Mouse (Mus musculus) liver, embryonic 13.5 days (tissue): Measurements from ENCODE around the gene B4galnt4. TPM values are rescaled to one million over a fixed set of nuclear protein-coding genes. Genes with fewer than 3 reads are reported as not detected.

Experiments
- ATAC-seq: fragments of 200-750 bp; cut with Nextera tagmentation; 2 replicates; pipeline ENCODE4 v1.8.0; 2017; ENCODE audit warnings: low read depth, mild to moderate bottlenecking, moderate number of reproducible peaks, moderate library complexity
- DNase-seq: peaks from one replicate; pipeline ENCODE4 v3.0.0; 2022
- H3K27ac ChIP-seq: fragments of 300-500 bp; sonication (generic); 2 replicates; pipeline ENCODE4 v1.5.1; 2015; ENCODE audit warnings: moderate library complexity, mild to moderate bottlenecking, inconsistent platforms
- H3K27me3 ChIP-seq: fragments of 300-500 bp; sonication (generic); 2 replicates; pipeline ENCODE4 v1.6.1; 2015; ENCODE audit warnings: mild to moderate bottlenecking, inconsistent platforms
- H3K36me3 ChIP-seq: fragments of 300-500 bp; sonication (generic); 2 replicates; pipeline ENCODE4 v1.6.1; 2015; ENCODE audit warnings: mild to moderate bottlenecking, inconsistent platforms
- H3K4me1 ChIP-seq: fragments of 300-500 bp; sonication (generic); replicated peaks from 2 replicates; pipeline ENCODE4 v1.6.1; 2015; ENCODE audit warnings: inconsistent platforms
- H3K4me2 ChIP-seq: fragments of 300-500 bp; sonication (generic); 2 replicates; pipeline ENCODE4 v1.6.1; 2015; ENCODE audit warnings: inconsistent platforms, mild to moderate bottlenecking, moderate library complexity
- H3K4me3 ChIP-seq: fragments of 300-500 bp; sonication (generic); replicated peaks from 2 replicates; pipeline ENCODE4 v1.5.1; 2015; ENCODE audit warnings: mild to moderate bottlenecking, inconsistent platforms
- H3K9ac ChIP-seq: fragments of 300-500 bp; sonication (generic); 2 replicates; pipeline ENCODE4 v1.6.1; 2015; ENCODE audit warnings: mild to moderate bottlenecking, inconsistent platforms
- H3K9me3 ChIP-seq: fragments of 300-500 bp; sonication (generic); replicated peaks from 2 replicates; pipeline ENCODE4 v1.6.1; 2016; ENCODE audit warnings: inconsistent platforms
- WGBS: fragments of 180-500 bp; shearing (Covaris S2); methylation state at CpG from one replicate; pipeline ENCODE4 v1.1.7; 2015; ENCODE audit not compliant: insufficient replicate concordance; 5-methylcytosine and 5-hydroxymethylcytosine counted together
- polyA plus RNA-seq: library from polyadenylated mRNA; unstranded; fragments of >200 nt; fragmentation: Nextera tagmentation; extraction: Ambion mirVana; gene quantifications from 2 replicates; pipeline ENCODE4 v1.2.1, GENCODE M21; 2015

Gene B4galnt4
- polyA plus RNA-seq, 1 experiment from 2014 or later, result 0.81 TPM

DNA sequence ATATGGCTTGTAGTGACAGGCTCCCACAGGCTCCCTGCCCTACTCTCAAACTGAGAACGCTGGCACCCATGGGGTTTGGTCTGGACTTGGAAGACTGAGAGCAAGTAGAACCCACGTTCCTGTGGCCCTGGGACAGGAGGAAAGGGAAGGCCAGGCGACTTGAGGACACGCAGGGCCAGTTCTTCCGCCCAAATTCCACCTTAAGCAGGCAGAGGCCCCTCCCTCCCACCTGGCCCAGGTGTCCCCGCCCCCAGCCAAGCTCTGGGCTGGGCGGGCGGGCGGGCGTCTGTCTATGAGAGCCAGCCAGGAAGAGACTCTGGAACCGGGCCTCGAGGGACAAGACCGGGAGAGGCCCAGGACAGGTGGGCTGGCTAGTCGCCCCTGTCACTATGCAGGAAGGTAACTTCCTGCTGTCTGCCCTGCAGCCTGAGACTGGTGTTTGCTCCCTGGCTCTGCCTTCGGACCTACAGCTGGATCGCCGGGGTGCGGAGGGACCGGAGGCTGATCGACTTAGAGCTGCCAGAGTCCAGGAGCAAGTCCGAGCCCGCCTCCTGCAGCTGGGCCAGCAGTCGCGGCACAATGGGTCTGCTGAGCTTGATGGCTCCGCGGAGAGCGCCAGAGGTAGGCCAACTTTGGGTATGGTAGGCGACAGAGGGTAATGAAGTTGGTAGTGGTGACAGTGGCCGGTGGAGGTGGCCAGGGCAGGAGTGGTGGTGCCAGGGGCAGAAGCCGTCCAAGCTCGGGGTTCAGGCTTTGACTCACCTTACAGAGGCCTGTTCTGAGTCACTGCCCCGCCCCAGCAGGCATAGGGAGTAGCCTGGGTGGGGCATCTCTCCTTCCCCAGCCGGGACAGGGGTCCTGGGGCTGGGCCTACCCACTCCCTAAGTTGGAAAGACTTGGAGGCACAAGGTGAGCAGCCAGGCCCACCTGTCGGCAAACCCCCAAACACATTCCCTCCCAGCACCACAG, 18.9 kb downstream of the B4galnt4 start:
- Histone ChIP-seq H3K36me3 (no peaks in the 10 kb centered on the region), H3K4me2 (peak overlapping the region; percentile 14; the same call in 1 of the 2 replicates), H3K9me3 (no peaks in the 10 kb centered on the region), H3K27me3 (peaks cover 59% of the 10 kb centered on the region), H3K27ac (no peak overlapping the region), H3K4me1 (0 out of 2 replicates have a peak, but pooled peaks cover 5% of the 10 kb centered on the region), H3K4me3 (no peak overlapping the region), H3K9ac (no peak overlapping the region)
- ATAC-seq (no peak), DNase-seq (no peak)
- 39% methylated on average over 34 of the region's 34 CpGs for WGBS

- Histone ChIP-seq H3K27ac (no peak overlapping the region), H3K4me3 (0 out of 2 replicates have a peak overlapping the region, but pooled peaks have one; percentile 1), H3K4me1 (peaks cover 24% of the 10 kb centered on the region), H3K27me3 (peaks cover 53% of the 10 kb centered on the region), H3K9ac (peak overlapping the region; percentile 1; the same call in 1 of the 2 replicates), H3K4me2 (peak overlapping the region; percentile 40), H3K9me3 (no peaks in the 10 kb centered on the region), H3K36me3 (no peaks in the 10 kb centered on the region)
- ATAC-seq (no peak), DNase-seq (no peak)
- WGBS, result 17% methylated on average over 8 of the region's 8 CpGs
Measured at GRCm38 (mm10) chr7:141087894-141088293, 27.0 kb downstream of the B4galnt4 start.

GRCm38 (mm10) chr7:141088473-141088872, 27.6 kb downstream of the B4galnt4 start:
- H3K4me1 ChIP-seq, result peaks cover 30% of the 10 kb centered on the region
- ATAC-seq, result no peak
- H3K27me3 ChIP-seq, result peaks cover 50% of the 10 kb centered on the region
- DNase-seq, result no peak
- no peaks in the 10 kb centered on the region for H3K9me3 ChIP-seq
- H3K27ac ChIP-seq, result no peak overlapping the region
- H3K4me3 ChIP-seq, result 0 out of 2 replicates have a peak overlapping the region, but pooled peaks have one; percentile 1
- 6% methylated on average over 18 of the region's 18 CpGs for WGBS
- no peaks in the 10 kb centered on the region for H3K36me3 ChIP-seq
- peak overlapping the region; percentile 1; the same call in 1 of the 2 replicates for H3K9ac ChIP-seq
- H3K4me2 ChIP-seq, result peak overlapping the region; percentile 40

DNA sequence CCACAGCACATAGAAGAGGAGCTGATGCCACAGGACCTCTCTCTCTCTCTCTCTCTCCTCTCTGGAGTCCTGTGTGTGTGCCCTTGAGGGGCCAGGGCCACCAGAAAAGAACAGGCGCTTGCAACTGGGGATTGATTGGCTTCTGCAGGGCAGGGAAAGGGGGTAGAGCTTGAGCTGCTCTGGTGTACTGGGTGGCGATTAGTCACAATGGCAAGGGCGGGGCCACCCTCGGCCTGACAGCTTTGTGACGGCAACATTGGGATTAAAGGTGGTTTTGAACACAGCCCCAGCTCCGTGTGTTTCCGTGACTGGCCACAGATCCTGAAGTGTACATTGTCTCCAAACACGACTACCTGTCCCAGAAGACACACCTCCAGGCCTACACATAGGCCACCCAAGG, 29.3 kb downstream of the B4galnt4 start:
- no peak overlapping the region for H3K4me2 ChIP-seq
- H3K27me3 ChIP-seq, result peaks cover 50% of the 10 kb centered on the region
- ATAC-seq (no peak), DNase-seq (no peak)
- no peak overlapping the region for H3K4me3 ChIP-seq
- no peaks in the 10 kb centered on the region for H3K9me3 ChIP-seq
- H3K36me3 ChIP-seq, result no peaks in the 10 kb centered on the region
- 61% methylated on average over 8 of the region's 8 CpGs for WGBS
- peaks cover 42% of the 10 kb centered on the region for H3K4me1 ChIP-seq
- no peak overlapping the region for H3K9ac ChIP-seq
- H3K27ac ChIP-seq, result no peak overlapping the region

- no peaks in the 10 kb centered on the region for H3K36me3 ChIP-seq
- WGBS, result 16% methylated on average over 37 of the region's 37 CpGs
- H3K4me2 ChIP-seq, result peak overlapping the region; percentile 65
- no peaks in the 10 kb centered on the region for H3K9me3 ChIP-seq
- H3K4me3 ChIP-seq, result peak overlapping the region; percentile 35
- peaks cover 62% of the 10 kb centered on the region for H3K4me1 ChIP-seq
- 0 out of 2 replicates have a peak overlapping the region, but pooled peaks have one; percentile 26 for H3K27ac ChIP-seq
- peaks cover 40% of the 10 kb centered on the region for H3K27me3 ChIP-seq
- peak; percentile 90 for ATAC-seq
- DNase-seq, result peak; percentile 93
- H3K9ac ChIP-seq, result peak overlapping the region; percentile 48
Measured at GRCm38 (mm10) chr7:141092051-141092735, 31.3 kb downstream of the B4galnt4 start.

DNA sequence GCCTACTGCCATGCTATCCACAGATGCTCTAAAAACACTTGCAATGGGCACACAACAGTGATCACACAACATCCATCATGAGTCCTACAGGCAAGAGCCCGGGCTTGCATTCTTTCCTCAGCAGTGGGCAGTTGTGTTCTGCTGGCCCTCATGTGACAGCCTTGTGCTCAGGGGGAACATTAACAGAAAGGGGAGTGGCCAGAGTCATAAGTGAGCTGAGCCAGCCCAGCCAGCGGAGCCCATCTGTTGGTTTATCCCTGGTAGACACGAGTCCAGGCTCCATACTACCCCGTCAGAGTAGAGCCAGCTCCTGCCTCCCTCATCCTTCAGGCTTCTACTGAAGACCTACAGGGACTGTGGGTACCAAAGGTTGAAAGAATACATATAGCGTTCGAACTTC, 33.0 kb downstream of the B4galnt4 start:
- Histone ChIP-seq H3K36me3 (no peaks in the 10 kb centered on the region), H3K27ac (peak overlapping the region; percentile 77), H3K9me3 (no peaks in the 10 kb centered on the region), H3K4me1 (peaks cover 56% of the 10 kb centered on the region), H3K4me3 (peak overlapping the region; percentile 18; the same call in 1 of the 2 replicates), H3K27me3 (peaks cover 27% of the 10 kb centered on the region), H3K9ac (peak overlapping the region; percentile 57; the same call in 1 of the 2 replicates), H3K4me2 (peak overlapping the region; percentile 39)
- ATAC-seq (0 out of 2 replicates have a peak, but pooled peaks have one; percentile 10), DNase-seq (no peak)
- WGBS, result 71% methylated on average over 6 of the region's 6 CpGs

GRCm38 (mm10) chr7:141094487-141095205, 33.7 kb downstream of the B4galnt4 start:
- Histone ChIP-seq H3K27ac (peak overlapping the region; percentile 77), H3K27me3 (peaks cover 25% of the 10 kb centered on the region), H3K9me3 (no peaks in the 10 kb centered on the region), H3K9ac (peak overlapping the region; percentile 57), H3K36me3 (no peaks in the 10 kb centered on the region), H3K4me2 (peak overlapping the region; percentile 53), H3K4me1 (peaks cover 60% of the 10 kb centered on the region), H3K4me3 (peak overlapping the region; percentile 18; the same call in 1 of the 2 replicates)
- ATAC-seq (peak; percentile 26), DNase-seq (no peak)
- WGBS, result 65% methylated on average over 15 of the region's 15 CpGs

GRCm38 (mm10) chr7:141096021-141096420, 35.1 kb downstream of the B4galnt4 start:
- Histone ChIP-seq H3K4me2 (peak overlapping the region; percentile 53), H3K4me3 (peak overlapping the region; percentile 37), H3K9ac (peak overlapping the region; percentile 57; the same call in 1 of the 2 replicates)

DNA sequence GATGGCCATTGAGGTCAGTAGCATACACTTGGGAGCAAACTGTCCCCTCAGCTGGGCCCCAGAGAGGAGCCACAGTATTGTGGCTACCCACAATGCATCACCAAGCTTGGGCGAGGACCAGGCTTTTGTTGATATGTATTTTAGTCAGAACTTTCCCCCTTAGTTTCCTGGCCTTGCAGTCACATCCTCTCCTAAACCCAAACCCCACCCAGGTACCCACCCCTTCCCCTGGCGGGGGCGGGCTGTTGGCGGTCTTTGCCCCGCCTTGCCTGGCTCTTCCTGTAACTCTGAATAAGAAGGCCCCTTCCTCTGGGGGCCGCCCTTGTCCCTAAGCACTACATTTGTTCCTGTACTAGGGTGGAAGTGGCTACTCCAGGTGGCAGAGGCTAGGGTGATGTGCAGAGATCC, 35.7 kb downstream of the B4galnt4 start:
- peak overlapping the region; percentile 37 for H3K4me3 ChIP-seq
- 3% methylated on average over 6 of the region's 6 CpGs for WGBS
- H3K27me3 ChIP-seq, result peaks cover 29% of the 10 kb centered on the region
- no peaks in the 10 kb centered on the region for H3K9me3 ChIP-seq
- H3K36me3 ChIP-seq, result no peaks in the 10 kb centered on the region
- peak; percentile 60 for DNase-seq
- peak overlapping the region; percentile 57; the same call in 1 of the 2 replicates for H3K9ac ChIP-seq
- peak overlapping the region; percentile 77 for H3K27ac ChIP-seq
- H3K4me1 ChIP-seq, result peaks cover 70% of the 10 kb centered on the region
- H3K4me2 ChIP-seq, result peak overlapping the region; percentile 53
- ATAC-seq, result peak; percentile 39

More at GRCm38 (mm10) chr7:141096021-141096420, 35.1 kb downstream of the B4galnt4 start:
- Histone ChIP-seq H3K27ac (peak overlapping the region; percentile 77), H3K27me3 (peaks cover 25% of the 10 kb centered on the region), H3K4me1 (peaks cover 70% of the 10 kb centered on the region), H3K9me3 (no peaks in the 10 kb centered on the region), H3K36me3 (no peaks in the 10 kb centered on the region)
- WGBS, result 55% methylated on average over 6 of the region's 6 CpGs
- ATAC-seq (no peak), DNase-seq (no peak)

DNA sequence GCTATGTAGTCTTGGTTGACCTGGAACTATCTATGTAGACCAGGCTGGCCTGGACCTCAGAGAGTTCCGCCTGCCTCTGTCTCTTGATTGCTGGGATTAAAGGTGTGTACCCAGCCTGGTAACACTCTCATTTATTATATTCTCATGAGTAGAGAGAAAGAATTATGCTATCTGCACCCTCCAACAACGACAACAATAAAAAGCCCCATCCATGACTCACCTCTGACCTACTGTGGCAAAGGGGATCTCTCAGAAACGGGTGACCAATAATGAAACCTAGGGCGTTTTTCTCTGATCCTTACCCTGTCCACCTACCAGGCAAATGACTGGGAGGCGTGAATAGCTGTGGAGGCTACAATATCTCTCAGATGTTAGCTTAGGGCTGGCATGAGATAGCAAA, 36.3 kb downstream of the B4galnt4 start:
- 60% methylated on average over 5 of the region's 5 CpGs for WGBS
- Histone ChIP-seq H3K27me3 (peaks cover 32% of the 10 kb centered on the region), H3K4me3 (no peak overlapping the region), H3K4me2 (peak overlapping the region; percentile 53), H3K36me3 (no peaks in the 10 kb centered on the region), H3K9ac (peak overlapping the region; percentile 57; the same call in 1 of the 2 replicates), H3K27ac (peak overlapping the region; percentile 77), H3K9me3 (no peaks in the 10 kb centered on the region), H3K4me1 (peaks cover 64% of the 10 kb centered on the region)
- ATAC-seq (no peak), DNase-seq (no peak)
